Mouse (Mus musculus): ENCODE data around the gene 2900092C05Rik.

The 2900092C05Rik gene

GRCm38 (mm10) chr7:12512217-12512616 is at the start of gene 2900092C05Rik:
2900092C05Rik (plus strand) TSS chr7:12512517.
- DNase-seq (ENCODE audit: low spot score in 2 of 2): no peak

GRCm38 (mm10) chr7:12478158-12479008 is 33.9 kb upstream of the 2900092C05Rik start, which contains the start of gene Zfp606:
Zfp606 (plus strand) TSS chr7:12478293.
- peak; percentile 86 to 90 for DNase-seq (ENCODE audit: low spot score in 2 of 2)

GRCm38 (mm10) chr7:12479009-12479346 is 33.3 kb upstream of the 2900092C05Rik start:
- no peak for DNase-seq (ENCODE audit: low spot score in 2 of 2)

DNA sequence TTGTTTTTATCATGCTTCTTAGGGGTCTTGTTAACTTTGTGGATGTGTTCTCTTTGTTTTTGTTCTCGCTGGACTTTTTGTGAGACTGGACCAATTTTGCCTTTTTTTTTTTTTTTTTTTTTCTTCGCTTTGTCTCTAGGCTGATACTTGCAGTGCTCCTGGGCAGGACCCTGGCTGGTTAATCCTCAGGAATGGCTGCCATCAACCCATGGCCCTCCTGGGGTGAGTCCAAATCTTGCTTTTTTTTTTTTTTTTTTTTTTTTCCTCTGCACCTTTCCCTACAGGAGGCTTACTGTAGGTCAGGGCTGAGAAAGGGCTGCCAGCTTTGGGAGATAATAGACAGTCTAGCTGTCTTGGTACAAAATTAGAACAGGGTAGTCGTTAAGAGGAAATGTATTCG is 32.8 kb upstream of the 2900092C05Rik start:
- DNase-seq (ENCODE audit: low spot score in 2 of 2): no peak

- no peak for DNase-seq (ENCODE audit: low spot score in 2 of 2)
Observed at GRCm38 (mm10) chr7:12483771-12484170, 28.5 kb upstream of the 2900092C05Rik start.

DNA sequence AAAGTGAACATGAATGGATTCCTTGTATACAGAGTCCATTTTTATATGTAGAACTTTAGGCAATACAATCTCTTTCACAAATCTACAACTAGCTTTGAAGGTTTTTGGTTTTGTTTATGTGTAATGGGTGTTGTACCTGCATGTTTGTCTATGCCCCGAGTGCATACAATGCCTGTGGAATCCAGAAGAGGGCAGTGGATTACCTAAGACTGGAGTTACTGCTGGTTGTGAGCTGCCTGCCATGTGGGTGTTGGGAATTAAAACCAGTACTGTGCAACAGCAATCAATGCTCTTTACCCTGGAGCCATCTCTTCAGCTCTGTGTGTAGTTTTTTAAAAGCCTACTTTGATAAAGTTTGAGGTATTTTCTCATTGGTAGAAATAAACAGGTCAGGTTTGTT is 26.4 kb upstream of the 2900092C05Rik start:
- no peak for DNase-seq (ENCODE audit: low spot score in 2 of 2)

GRCm38 (mm10) chr7:12486691-12487090 is 25.6 kb upstream of the 2900092C05Rik start:
- no peak for DNase-seq (ENCODE audit: low spot score in 2 of 2)

DNA sequence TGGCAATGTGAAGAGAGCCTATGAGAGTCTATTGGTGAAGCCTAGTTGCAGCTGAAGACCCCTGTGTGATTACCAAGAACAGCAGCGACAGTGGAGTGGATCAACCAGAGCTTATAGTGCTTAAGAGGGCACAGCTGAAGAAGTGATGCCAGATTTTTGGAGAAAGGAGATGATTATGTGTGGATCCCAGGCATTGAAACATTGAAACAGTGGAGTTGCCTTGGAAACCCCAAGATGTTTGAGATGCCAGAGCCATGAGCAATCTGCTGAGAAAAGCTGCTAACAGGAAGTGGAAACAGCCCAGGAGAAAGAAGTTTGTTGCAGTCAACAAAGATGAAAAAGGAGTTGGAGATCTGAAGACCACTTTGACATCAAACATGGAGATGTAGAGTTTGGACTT is 1.4 kb upstream of the 2900092C05Rik start:
- no peak for DNase-seq (ENCODE audit: low spot score in 2 of 2)

All from right cerebral cortex, postnatal 36 days (tissue).